Mouse (Mus musculus): ENCODE results near the gene Spin1. TPM values are rescaled to one million over a fixed set of nuclear protein-coding genes. Genes with fewer than 3 reads are reported as not detected.
"Not testable (repeated sequence)": the region's sequence is repeated elsewhere in the genome, so short reads cannot be mapped to it uniquely, and the experiment has no call there.

Gene Spin1
- total RNA-seq (2015; ENCODE audit: low replicate concordance), result 10.8 and 15.9 TPM in 2 replicates
- 6.3 and 9.0 TPM in 2 replicates for total RNA-seq (2017; ENCODE audit: low replicate concordance)

- peak; percentile 59 for ATAC-seq (replicated peaks; ENCODE audit: low FRiP score, poor library complexity, severe bottlenecking)
These were observed at the start of gene Spin1 for GRCm38 (mm10) chr13:51100233-51101015. TSS of gene Spin1 (plus strand) at chr13:51100880.

GRCm38 (mm10) chr13:51051016-51051415 is 49.7 kb upstream of the Spin1 start:
- ATAC-seq (replicated peaks; ENCODE audit: low FRiP score, poor library complexity, severe bottlenecking), result no peak

GRCm38 (mm10) chr13:51052408-51052807 is 48.3 kb upstream of the Spin1 start:
- no peak for ATAC-seq (replicated peaks; ENCODE audit: low FRiP score, poor library complexity, severe bottlenecking)

- ATAC-seq (replicated peaks; ENCODE audit: low FRiP score, poor library complexity, severe bottlenecking), result no peak
These were observed 37.7 kb upstream of the Spin1 start for GRCm38 (mm10) chr13:51063024-51063423.

- no peak for ATAC-seq (replicated peaks; ENCODE audit: low FRiP score, poor library complexity, severe bottlenecking)
These were observed 37.0 kb upstream of the Spin1 start for GRCm38 (mm10) chr13:51063721-51064120.

- ATAC-seq (replicated peaks; ENCODE audit: low FRiP score, poor library complexity, severe bottlenecking), result no peak
These were observed 36.3 kb upstream of the Spin1 start for GRCm38 (mm10) chr13:51064429-51064828.

GRCm38 (mm10) chr13:51071063-51071680 is 29.5 kb upstream of the Spin1 start:
- no peak for ATAC-seq (replicated peaks; ENCODE audit: low FRiP score, poor library complexity, severe bottlenecking)

GRCm38 (mm10) chr13:51071763-51072276 is 28.9 kb upstream of the Spin1 start:
- no peak for ATAC-seq (replicated peaks; ENCODE audit: low FRiP score, poor library complexity, severe bottlenecking)

GRCm38 (mm10) chr13:51072917-51073843 is 27.5 kb upstream of the Spin1 start:
- no peak for ATAC-seq (replicated peaks; ENCODE audit: low FRiP score, poor library complexity, severe bottlenecking)

- ATAC-seq (replicated peaks; ENCODE audit: low FRiP score, poor library complexity, severe bottlenecking), result no peak
These were observed 26.5 kb upstream of the Spin1 start for GRCm38 (mm10) chr13:51074081-51074680.

GRCm38 (mm10) chr13:51076191-51076590 is 24.5 kb upstream of the Spin1 start:
- not testable (repeated sequence) for ATAC-seq (replicated peaks; ENCODE audit: low FRiP score, poor library complexity, severe bottlenecking)

GRCm38 (mm10) chr13:51078586-51078985 is 22.1 kb upstream of the Spin1 start:
- ATAC-seq (replicated peaks; ENCODE audit: low FRiP score, poor library complexity, severe bottlenecking), result not testable (repeated sequence)

- ATAC-seq (replicated peaks; ENCODE audit: low FRiP score, poor library complexity, severe bottlenecking), result no peak
These were observed 19.9 kb upstream of the Spin1 start for GRCm38 (mm10) chr13:51080801-51081200.

- ATAC-seq (replicated peaks; ENCODE audit: low FRiP score, poor library complexity, severe bottlenecking), result no peak
These were observed 16.4 kb upstream of the Spin1 start for GRCm38 (mm10) chr13:51084241-51084640.

GRCm38 (mm10) chr13:51085941-51086340 is 14.7 kb upstream of the Spin1 start:
- no peak for ATAC-seq (replicated peaks; ENCODE audit: low FRiP score, poor library complexity, severe bottlenecking)

GRCm38 (mm10) chr13:51087253-51087652 is 13.4 kb upstream of the Spin1 start:
- ATAC-seq (replicated peaks; ENCODE audit: low FRiP score, poor library complexity, severe bottlenecking), result no peak

- no peak for ATAC-seq (replicated peaks; ENCODE audit: low FRiP score, poor library complexity, severe bottlenecking)
These were observed 12.5 kb upstream of the Spin1 start for GRCm38 (mm10) chr13:51088207-51088606.

- ATAC-seq (replicated peaks; ENCODE audit: low FRiP score, poor library complexity, severe bottlenecking), result no peak
These were observed 11.6 kb upstream of the Spin1 start for GRCm38 (mm10) chr13:51089058-51089457.

- ATAC-seq (replicated peaks; ENCODE audit: low FRiP score, poor library complexity, severe bottlenecking), result no peak
These were observed 10.5 kb upstream of the Spin1 start for GRCm38 (mm10) chr13:51090105-51090661.

Measured in erythroid progenitor cell, adult 5-6 weeks (primary cell).